Mouse (Mus musculus) NIH3T3 (cell line): Measurements from ENCODE around the gene Kdm4d.
A peak's percentile ranks its signal among the peaks of the same experiment; 100 is the strongest.
"Not testable (repeated sequence)": the region's sequence is repeated elsewhere in the genome, so short reads cannot be mapped to it uniquely, and the experiment has no call there.

Source experiments
- DNase-seq: peaks from one replicate; pipeline ENCODE4 v3.0.0-alpha.2; 2012; ENCODE audit warnings: low read depth

Gene Kdm4d

DNA sequence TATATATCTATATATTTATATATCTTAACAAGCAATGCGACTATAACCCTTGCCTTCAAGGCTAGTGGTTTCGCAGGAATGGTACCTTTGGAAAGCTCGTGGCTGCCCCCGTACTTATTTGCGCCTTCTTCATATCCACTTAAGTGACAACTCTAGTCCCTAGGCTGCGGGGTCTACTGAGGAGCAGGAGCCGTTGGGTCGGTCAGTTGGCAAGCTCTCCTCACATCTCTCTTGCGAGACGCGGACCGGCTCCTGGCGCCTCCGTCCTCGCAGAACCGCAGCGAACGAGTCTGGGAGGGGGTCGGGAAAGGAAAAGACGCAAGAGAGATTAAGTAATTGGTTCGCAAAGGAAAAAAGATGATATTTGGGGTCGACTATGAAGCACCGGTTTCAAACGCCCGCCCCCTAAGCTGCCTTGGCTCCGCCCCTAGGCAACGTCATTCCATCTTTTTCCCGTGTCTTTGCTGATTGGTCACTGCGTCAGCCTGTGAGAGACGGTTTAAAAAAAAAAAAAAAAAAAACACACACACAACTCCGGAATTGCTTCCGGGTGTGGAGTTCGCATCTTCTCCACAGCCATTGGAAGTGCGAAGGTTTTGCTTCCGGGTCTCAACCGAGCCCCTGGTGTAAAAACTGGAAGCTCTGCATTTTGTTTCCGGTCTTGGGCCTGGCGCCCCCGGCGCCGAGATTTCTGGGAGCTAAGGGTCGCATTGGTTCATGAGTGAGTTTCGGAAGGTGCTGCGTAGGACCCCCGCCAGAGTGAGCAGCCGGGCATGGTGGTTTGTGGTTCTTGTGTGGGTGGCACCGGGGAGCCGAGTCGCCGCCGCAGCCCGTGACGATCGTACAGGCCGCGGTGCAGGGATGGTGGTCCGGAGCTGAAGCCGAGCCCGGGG is at the start of gene Kdm4d, which contains the start of gene Cwc15:
Gene Kdm4d, minus strand, starts transcription at position 460 of the 893 bp plus-strand sequence.
Gene Cwc15, plus strand, starts transcription at position 595 of the 893 bp plus-strand sequence.
- peak; percentile 97 for DNase-seq

DNA sequence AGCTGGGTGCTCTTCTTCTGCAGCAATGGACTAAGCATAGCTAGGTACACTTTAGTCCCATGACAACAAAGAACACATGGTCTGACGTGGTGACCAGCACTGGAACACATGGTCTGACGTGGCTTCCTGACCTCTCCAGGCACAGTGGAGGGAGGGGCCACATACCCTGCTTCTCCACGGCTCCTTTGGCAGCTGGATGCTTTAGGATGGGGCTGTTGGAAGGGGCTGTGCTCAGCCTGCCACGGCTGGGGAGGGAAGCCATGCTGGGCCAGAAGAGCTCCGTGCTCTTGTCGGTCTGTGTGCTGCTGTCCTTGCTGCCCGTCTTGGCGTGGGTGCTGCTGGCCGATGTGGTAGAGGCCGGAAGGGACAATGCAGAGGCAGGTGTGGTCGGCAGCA is 48.1 kb upstream of the Kdm4d start:
- DNase-seq = no peak

DNA sequence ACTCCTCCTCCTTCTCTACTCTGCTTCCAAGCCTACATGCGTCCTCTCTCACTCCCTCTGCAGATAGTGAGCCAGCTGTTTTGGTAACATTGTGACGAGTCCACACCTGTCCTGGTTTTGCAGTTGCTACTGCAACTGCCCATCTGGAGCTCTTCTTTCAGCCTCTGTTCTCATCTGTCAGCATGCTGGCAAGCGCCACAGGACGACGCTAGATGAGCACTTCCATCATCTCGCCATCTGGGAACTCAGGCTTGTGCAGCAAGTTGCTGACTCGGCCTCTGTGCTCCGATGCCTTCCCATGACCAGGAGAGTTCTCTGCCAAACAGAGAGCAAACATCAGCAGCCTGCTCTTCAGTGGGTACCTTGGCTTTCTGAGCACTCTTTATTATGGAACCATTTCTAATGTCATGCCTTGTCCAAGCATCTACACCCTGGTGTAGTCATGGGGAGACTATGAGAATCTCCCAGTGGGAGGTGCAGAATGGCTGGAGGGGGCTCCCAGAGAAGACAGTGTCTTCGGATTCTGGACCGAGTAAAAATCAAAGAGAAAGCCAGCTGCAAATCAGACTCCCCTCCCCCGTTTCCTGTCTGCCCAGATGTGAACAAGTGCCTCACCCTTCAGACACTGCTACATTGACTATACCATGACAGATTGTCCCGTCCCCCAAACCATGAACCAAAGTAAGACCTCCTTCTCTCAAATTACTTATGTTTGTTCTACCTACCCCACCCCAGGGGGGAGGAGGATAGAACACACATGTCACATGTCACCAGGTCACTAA is 47.5 kb upstream of the Kdm4d start:
- DNase-seq = no peak

DNA sequence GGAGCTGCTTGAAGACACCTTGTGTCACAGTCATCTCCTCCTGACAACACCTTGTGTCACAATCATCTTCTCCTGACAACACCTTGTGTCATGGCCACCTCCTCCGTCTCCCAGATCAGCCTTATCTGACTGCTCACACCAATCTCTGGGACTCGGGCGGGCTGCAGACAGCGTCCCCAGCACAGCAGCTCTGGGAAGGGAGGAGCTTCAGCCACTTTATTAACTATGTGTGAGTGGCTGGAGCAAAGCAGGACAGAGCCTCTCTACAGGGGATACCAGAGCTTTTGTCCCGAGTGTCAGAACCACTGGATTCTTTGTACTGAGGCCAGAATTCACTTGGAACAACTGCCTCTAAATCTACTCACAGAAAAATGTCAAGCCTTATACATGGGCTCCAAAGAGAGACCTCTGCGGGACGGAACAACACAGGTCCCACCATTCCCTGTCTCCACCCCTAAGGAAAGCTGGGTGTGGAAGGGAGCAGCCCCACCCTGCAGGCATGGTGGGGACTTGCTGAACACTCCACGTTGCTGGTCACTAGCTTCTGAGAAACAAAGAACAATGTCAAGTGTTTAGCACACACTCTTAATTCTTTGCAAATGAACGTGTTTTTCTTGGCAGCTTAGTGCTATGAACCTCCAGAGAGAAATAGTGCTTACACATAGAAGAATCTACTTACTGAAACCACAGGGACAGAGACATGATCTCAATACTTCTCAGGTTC is 43.9 kb upstream of the Kdm4d start:
- DNase-seq = no peak

DNA sequence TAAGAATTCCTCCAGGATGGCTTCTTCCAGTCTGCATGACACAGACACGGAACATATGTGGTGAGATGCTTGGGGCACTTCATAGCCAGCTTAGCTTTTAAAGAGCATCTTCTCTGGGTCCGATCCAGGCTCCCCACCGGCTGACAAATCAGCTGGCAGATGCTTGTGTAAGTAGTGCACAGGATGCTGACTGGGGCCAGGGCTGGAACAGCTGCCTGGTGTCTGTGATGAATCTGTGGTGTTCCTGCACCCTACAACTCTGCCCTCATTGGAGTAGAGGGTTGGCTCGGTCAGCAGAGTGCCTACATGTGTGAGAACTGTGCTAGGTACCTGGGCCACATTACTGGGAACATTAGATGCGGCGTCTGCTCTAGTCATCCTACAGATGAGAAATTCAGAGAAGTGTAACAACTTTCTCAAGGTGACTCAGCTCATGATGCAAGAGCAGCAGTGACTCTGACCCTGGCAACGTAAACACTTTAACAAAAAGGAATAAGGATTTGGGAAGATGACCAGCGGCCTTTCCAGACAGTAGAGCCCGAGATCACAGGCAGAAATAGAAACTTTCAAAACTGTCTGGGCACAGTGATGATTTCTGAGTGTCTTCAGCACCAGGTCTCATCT is 34.7 kb upstream of the Kdm4d start:
- peak; percentile 69 for DNase-seq

DNA sequence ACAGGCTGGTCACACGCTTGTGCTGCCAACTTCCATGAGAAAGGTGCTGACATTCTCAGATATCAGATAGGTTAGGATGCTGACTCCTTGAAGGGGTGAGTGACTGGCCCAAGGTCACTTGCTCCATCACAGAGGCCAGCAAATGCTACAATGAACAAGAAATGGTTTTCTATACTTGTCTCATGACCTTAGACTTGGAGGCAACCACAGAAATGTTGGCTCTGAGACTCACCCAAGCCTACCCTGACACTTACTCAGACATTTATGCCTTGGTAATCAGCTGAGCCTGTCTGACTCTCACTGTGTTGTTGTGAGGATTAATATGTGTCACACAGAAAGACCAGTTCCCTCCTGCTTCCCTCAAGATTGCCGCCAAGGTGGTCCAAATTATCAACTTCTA is 33.4 kb upstream of the Kdm4d start:
- DNase-seq = peak; percentile 8

DNA sequence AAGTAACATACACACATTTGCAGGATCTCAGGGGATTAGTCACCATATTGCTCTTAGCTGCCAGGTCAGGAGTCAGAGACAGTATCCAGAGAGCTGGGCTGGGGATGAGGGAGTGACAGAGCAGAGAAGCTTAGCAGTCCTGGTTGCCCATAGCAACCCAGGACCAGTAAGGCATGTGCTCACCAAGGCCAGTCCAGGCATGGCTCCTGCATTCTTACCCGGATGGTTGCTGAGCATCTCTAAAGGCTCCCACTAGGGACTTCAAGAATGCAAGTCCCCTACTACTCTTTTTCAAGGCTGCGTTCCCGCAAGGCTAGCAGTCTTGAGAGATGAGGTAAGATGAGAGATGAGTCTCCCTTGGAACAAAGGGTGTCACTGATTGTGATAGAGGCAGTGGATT is 32.0 kb upstream of the Kdm4d start:
- DNase-seq = peak; percentile 46

DNA sequence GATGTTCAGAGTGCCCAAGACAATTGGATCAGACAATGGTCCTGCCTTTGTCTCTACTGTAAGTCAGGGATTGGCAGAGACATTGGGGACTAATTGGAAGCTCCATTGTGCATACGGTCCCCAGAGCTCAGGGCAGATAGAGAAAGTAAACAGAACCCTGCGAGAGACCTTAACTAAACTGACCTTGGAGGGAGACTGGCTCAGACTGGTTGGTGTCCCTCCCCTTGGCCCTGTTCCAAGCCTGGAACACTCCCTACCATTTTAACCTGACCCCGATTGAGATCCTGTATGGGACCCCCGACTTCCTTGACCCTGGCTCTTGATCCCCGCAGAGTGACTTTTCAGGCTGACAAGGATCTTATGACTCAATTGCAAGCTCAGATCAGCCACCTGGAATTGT is 29.7 kb upstream of the Kdm4d start:
- no peak for DNase-seq

DNA sequence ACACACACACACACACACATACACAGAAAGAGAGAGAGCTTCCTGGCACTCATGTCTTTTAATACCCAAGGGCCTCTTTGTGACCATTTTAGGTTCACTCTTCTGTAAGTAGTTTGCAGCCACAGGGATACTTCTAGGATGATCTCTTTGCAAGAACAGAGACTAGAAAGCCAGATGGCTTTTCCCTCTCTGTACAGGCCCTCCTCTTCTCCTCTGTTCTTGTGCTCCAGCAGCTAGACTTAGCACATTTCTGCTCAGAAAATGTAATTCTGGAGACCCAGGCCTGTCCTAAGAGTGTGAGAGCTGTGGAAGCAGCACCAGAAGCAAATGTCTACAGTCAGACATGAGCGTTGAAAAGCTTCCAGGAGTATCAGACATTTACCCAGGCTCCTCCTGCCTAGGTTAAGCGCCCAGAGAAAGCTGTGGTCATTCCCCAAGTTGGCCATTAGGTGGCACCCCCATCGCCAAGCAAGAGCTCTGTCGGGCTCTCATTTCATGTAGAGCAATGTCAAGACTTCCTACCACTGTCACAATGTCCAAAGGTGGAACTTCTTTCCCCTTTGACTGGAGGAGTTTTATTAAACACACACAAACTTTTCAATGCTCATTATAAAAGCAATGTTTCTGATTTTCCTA is 23.2 kb upstream of the Kdm4d start:
- peak; percentile 88 for DNase-seq

DNA sequence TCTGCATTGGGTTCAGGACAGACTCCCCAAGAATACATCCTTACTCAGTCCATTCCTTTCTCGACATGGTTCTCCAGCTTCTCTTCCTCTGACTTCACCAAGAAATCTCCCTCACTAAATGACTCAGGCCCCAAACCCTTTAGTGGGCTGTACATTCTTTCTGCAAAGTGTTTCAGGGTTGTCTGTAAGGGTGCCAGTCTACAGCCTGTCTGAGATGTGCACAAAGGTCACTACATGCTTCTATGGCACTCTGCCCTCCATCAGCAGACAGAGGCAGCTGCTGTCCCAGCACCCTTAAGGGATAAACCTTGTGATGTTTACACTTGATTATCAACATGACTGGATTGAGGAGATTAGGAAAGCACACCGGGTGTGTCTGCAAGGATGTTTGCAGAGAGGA is 21.4 kb upstream of the Kdm4d start:
- DNase-seq = peak; percentile 49

DNA sequence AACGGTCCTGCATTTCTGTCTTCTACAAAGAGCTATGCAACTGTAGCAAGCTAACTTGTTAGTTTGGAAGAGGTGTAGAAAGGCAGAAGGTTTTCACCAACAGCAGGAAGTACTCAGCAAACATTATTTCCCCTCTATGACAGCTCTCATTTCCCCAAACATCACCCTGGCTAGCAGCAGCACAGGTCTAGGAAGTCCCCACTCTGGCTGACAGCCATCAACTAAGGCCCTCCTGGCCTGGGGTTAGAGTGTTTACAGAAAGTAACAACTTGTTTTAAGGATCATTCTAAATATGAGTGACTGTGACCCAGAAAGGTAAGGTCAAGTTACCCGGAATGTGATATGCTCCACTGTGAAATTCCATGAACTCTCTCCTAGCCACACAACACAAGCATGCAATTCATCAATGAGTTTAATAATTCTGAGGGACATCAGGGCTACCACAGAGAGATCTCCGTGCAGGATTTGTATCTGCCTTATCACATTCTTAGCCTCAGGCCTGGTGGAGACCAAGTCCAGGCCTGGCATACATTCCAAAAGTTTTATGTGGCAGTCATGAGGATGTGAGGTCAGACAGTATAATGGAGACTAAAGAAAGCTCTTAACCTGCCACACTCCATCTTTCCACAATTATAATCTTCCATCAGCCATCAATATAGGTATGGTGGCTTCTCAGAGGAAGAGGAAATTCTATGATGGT is 20.8 kb upstream of the Kdm4d start:
- peak; percentile 42 for DNase-seq

DNA sequence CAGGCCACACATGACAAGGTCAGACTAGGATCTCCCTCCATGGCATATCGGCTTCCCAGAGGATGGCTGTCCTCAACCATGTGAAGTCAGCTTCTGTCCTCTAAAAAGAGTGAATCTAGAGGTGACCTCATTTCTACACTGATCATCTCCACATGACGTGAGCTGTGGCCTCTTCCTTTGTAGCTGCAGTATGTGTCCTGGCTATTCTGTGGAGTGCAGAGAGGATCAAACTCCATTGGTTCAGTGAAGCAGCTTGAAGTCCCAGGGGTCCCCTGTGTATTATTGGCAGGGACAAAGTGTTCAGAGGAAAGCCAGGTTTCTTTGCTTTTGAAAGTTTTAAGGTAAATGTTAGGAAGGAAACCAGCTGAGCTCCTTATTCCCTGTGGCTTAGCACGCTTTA is 17.8 kb upstream of the Kdm4d start:
- no peak for DNase-seq

DNA sequence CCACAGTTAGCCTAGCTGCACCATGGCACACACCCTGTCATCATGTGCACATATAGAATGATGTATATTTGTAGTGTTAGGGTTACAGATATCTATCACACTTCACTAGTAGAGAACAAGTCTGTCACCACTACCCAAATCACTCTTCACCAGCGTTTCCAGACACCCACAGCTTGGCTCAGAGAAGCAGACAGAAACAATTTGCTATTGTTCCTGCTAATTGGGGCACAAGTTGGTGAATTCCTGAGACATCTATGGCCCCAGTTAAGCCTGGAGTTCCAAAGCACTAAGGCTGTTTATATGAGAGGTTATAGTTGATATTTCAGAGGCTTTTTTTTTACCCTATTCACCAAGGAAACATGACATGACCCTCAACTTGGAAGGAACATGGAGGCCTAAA is 17.0 kb upstream of the Kdm4d start:
- DNase-seq = no peak

DNA sequence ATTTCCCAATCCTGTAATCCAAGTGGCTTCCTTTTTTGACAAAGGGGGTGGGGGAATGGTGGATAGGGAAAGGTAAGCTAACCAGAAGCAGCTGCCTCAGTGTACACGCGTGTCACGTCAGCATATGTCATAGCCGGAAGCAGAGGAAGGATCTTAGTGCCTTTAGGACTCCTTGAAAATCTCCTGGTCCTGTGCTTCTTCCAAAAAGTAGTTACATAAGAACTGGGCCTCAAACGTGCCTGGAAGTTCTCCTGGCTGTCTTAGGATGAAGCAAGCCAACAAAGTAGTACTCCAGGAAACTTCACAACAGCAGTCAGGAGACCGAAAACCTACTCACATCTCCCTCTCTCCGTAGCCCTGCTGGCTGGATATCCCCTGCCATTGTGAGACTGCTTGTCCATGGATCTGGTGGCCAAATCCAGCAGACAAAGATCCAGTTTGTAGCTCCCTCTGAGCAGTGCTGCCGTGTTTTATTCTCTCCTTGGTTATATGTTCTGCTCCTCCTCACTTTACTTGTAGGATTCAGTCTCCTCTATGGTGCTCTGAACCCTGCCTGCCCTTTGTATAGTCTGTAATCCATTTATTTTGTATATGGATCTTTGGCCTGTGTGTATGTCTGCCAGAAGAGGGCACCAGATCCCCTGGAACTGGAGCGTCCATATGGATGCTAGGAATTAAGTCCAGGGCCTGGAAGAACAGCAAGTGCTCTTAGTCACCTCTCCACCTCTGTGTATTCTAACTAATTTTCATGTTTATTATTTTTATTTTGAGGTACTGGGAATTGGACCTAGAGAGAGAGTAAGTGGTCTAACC is 12.6 kb upstream of the Kdm4d start:
- DNase-seq = peak; percentile 80

DNA sequence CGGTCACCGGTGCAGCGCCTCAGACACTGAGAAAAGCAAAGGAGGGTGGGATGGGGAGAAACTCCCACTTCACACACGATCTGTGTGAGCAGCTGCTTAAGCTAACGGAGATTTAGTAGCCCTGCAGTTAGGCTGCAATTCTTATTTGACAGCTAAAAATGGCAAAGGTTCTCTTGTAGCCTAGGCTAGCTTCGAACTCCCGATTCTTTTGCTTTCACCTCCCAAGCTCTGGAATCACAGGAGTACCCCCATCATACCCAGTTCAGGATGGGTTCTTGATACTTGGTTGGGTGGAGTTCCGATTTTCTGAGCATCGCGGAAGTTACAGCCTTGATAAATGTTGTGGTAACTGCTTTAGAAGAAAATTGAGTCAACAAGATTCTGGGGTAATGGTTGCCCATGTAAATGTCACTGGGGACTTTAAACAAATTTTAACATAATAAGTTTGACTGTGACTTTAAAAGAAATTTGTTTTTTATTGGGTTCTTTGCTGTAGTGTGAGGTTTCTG is 688 bp upstream of the Kdm4d start:
- DNase-seq = no peak

DNA sequence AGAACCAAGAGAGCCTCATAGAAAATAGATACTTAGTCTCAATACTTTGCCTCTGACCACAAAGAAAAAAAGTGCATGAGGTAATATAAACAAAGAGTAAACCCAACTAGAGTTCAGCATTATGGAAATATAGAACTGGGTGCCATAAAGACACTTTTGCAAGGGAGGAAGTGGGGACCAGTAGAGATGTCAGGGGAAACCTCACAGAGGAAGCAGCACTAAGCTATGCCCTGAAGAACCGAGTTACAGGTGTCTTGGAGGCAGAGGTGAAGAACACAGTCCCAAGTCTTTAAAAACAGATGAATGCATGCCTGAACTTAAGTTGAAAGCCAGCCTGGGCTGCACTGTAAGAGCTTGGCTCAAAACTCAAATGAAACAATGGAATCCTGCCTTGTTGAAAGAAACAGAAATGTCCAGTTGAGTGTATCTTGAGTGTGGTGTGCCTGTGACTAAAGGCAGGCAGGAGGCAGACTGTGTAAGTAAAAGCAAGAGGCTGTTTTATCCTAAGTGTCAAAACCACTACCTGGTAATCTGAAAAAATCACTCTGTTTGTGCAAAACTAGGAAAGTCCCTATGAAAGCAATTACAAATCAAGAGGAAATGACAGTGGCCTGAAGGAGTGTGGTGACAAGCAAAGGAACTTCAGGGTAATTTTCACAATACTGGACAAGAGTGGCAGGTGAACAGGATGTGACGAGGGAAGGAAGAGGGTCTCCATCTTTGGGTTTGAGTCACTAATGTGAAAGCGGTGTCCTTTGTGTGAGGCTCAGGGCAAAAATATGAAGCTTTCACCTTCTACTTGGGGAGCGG is 1.2 kb downstream of the Kdm4d start:
- no peak for DNase-seq

DNA sequence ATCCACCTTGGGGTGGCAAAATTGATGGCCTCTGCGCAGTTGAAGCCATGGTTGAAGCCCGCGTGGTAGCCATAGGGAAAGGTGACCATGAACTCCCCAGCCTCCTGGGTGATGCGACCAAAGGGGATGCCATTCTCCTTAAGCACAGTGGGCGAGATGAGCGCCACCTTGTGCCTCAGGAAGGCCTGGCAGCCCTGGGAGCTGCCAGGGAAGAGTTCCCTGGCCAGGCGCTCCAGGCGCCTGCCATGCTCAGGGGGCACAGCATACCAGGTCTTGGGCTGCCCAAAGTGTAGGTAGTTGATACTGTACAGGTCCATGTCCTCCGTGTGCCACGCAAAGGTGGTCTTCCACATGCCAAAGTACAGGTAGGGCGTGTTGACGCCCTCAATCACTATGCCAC is 36.6 kb downstream of the Kdm4d start:
- not testable (repeated sequence) for DNase-seq

DNA sequence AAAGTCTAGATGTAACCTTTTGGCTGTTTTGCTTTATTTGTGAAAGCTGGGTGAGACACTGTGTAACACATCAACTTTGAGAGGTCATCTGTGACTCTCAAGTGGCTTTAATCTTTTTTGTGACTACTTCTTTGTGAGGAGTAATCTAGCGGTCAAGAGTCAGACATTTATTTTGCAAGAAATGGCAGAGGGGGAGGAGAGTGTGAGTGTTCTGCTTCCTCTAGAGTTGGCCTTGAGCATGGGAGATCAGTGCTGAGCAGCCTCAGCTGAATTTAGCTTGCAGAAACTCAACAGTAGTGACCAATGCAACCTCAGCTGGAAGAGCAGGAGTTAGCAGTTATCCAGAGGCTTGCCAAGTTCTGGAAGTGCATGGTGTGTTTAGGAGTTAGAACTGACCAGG is 37.7 kb downstream of the Kdm4d start:
- not testable (repeated sequence) for DNase-seq

DNA sequence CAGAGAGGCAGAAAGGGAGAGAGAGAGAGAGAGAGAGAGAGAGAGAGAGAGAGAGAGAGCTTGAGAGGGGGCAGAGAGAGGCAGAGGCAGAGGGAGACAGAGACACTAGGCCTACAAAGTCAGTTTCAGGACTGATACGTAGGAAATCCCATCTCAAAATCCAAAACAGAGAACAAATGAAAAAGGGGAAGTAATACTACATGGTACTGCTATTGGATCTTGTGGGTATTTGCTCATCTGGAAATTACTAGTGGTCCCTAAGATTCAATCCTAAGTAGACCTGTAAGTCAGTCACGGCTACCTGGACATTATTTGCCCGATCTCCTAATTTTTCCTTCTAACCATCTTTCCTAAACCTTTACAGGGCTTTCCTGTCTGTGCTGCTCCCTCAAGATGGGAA is 44.0 kb downstream of the Kdm4d start:
- DNase-seq = no peak
